Mouse (Mus musculus) spleen, adult 2 months (tissue): ENCODE data around the gene Ptprg.

Source experiments
- CTCF ChIP-seq: fragments of 200-500 bp; IDR thresholded peaks from 2 replicates; pipeline ENCODE4 v1.5.1; 2011; ENCODE audit warnings: mild to moderate bottlenecking, inconsistent platforms; ENCODE audit not compliant: insufficient read depth, insufficient read length, insufficient replicate concordance; ENCODE audit errors: extremely low read depth
- POLR2A ChIP-seq: fragments of 200-500 bp; IDR thresholded peaks from 2 replicates; pipeline ENCODE4 v1.6.1; 2011; ENCODE audit warnings: low read depth, low read length, inconsistent platforms

DNA sequence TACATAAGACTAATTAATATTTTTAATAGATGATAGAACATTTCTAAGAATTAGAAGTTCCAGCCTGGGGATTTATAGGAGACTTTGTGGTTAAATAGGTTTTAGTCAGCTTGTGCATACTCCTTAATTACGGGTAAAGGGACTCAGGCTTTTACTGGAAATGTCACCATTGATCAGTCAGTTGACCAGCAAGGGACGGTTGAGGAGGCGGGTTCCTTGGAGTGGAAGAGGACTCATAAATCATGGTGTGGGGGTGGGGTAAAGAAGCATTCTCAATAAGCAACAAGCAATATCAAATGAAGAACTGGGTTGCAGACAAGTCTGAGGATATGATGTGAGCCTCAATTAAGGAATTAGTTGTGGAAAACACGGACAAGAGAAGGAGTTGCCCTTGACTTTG, 438.8 kb downstream of the Ptprg start:
- TF ChIP-seq CTCF (no peak), POLR2A (no peak)
